Mouse (Mus musculus) liver, embryonic 14.5 days (tissue): ENCODE measurements at regions not wholly inside any gene's neighbourhood (a gene's known extent, or its start where the extent isn't known, plus 50 kb on each side); places are given as distances from the start of the nearest gene placed in this dataset.

ENCODE experiments used
- ATAC-seq: fragments of 200-750 bp; cut with Nextera tagmentation; 2 replicates; pipeline ENCODE4 v1.8.0; 2017; ENCODE audit warnings: moderate number of reproducible peaks, mild to moderate bottlenecking, moderate library complexity; ENCODE audit not compliant: insufficient read depth
- DNase-seq, 3 experiments: peaks; one replicate each; pipeline ENCODE4 v3.0.0-alpha.2; 2012 to 2013; ENCODE audit warnings: low read depth in 3 of 3, low spot score in 3 of 3
- H3K27ac ChIP-seq: fragments of 300-500 bp; sonication (generic); 2 replicates; pipeline ENCODE4 v1.5.1; 2014; ENCODE audit warnings: moderate library complexity, mild to moderate bottlenecking, control low read depth, inconsistent platforms
- H3K27me3 ChIP-seq: fragments of 300-500 bp; sonication (generic); 2 replicates; pipeline ENCODE4 v1.6.1; 2014; ENCODE audit warnings: mild to moderate bottlenecking, low read length, moderate library complexity; ENCODE audit not compliant: control insufficient read depth, insufficient read depth
- H3K36me3 ChIP-seq: fragments of 300-500 bp; sonication (generic); replicated peaks from 2 replicates; pipeline ENCODE4 v1.6.1; 2014; ENCODE audit warnings: low read depth; ENCODE audit not compliant: control insufficient read depth, insufficient read depth
- H3K4me1 ChIP-seq, 2 experiments: fragments of 200-500 bp in 1 of 2; fragments of 300-500 bp in 1 of 2; sonication (generic) in 1 of 2; replicated peaks; 2 replicates each; pipeline ENCODE4 v1.6.1; 2012 to 2014; ENCODE audit warnings: antibody characterized with exemption in 1 of 2, inconsistent platforms in 1 of 2, low read length in 1 of 2; ENCODE audit not compliant: control insufficient read depth in 2 of 2, insufficient read depth in 2 of 2
- H3K4me2 ChIP-seq: fragments of 300-500 bp; sonication (generic); 2 replicates; pipeline ENCODE4 v1.6.1; 2014; ENCODE audit warnings: low read depth, mild to moderate bottlenecking, control low read depth, moderate library complexity
- H3K4me3 ChIP-seq, 2 experiments: fragments of 200-500 bp in 1 of 2; fragments of 300-500 bp in 1 of 2; sonication (generic) in 1 of 2; 2 replicates each; pipeline ENCODE4 v1.5.1; 2012 to 2014; ENCODE audit warnings: low read depth in 2 of 2, low read length in 2 of 2, mild to moderate bottlenecking in 2 of 2, control low read depth in 1 of 2, inconsistent platforms in 1 of 2, moderate library complexity in 1 of 2; ENCODE audit not compliant: insufficient read depth in 1 of 2
- H3K9ac ChIP-seq: fragments of 300-500 bp; sonication (generic); replicated peaks from 2 replicates; pipeline ENCODE4 v1.6.1; 2014; ENCODE audit warnings: mild to moderate bottlenecking, control low read depth, moderate library complexity
- H3K9me3 ChIP-seq: fragments of 300-500 bp; sonication (generic); 2 replicates; pipeline ENCODE4 v1.6.1; 2016; ENCODE audit warnings: low read length, mixed read lengths; ENCODE audit not compliant: control insufficient read depth
- CTCF ChIP-seq: IDR thresholded peaks from 2 replicates; pipeline ENCODE4 v1.5.1; 2016; ENCODE audit warnings: antibody characterized with exemption, low read depth, control low read depth
- EP300 ChIP-seq: IDR thresholded peaks from 2 replicates; pipeline ENCODE4 v1.6.1; 2016; ENCODE audit warnings: antibody characterized with exemption, low read depth
- WGBS: fragments of 180-500 bp; shearing (Covaris S2); extraction: QIAGEN DNeasy Blood & Tissue Kit; methylation state at CpG from one replicate; pipeline ENCODE4 v1.1.7; 2014; ENCODE audit not compliant: insufficient replicate concordance; 5-methylcytosine and 5-hydroxymethylcytosine counted together

DNA sequence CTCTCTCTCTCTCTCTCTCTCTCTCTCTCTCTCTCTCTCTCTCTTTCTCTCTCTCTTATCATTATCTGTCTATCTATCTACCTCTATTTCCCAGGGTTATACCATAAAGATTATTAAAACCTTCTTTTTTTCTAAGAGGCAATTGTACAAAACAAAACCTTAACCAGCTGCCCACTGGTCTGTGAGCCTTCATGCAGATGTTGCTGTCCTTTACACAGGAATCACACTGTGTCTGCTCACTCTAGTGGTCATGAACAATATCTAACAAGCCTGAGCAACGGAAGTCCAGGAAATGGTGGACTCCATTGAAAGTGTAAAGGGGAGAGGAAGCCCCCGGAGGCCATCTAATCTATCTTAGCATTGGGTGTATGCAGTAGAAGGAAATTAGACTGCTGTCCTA, 156.9 kb upstream of the Sox11 start:
- ATAC-seq (no peak), DNase-seq (no peak)
- no peaks in the 10 kb centered on the region for H3K27me3 ChIP-seq
- no peak overlapping the region for H3K9ac ChIP-seq
- WGBS: 8% methylated on average over 2 of the region's 2 CpGs
- H3K27ac ChIP-seq: no peak overlapping the region
- TF ChIP-seq CTCF (no peak), EP300 (no peak)
- no peaks in the 10 kb centered on the region for H3K4me1 ChIP-seq
- H3K4me3 ChIP-seq: no peak overlapping the region
- H3K9me3 ChIP-seq: no peaks in the 10 kb centered on the region
- no peak overlapping the region for H3K4me2 ChIP-seq
- H3K36me3 ChIP-seq: no peaks in the 10 kb centered on the region

DNA sequence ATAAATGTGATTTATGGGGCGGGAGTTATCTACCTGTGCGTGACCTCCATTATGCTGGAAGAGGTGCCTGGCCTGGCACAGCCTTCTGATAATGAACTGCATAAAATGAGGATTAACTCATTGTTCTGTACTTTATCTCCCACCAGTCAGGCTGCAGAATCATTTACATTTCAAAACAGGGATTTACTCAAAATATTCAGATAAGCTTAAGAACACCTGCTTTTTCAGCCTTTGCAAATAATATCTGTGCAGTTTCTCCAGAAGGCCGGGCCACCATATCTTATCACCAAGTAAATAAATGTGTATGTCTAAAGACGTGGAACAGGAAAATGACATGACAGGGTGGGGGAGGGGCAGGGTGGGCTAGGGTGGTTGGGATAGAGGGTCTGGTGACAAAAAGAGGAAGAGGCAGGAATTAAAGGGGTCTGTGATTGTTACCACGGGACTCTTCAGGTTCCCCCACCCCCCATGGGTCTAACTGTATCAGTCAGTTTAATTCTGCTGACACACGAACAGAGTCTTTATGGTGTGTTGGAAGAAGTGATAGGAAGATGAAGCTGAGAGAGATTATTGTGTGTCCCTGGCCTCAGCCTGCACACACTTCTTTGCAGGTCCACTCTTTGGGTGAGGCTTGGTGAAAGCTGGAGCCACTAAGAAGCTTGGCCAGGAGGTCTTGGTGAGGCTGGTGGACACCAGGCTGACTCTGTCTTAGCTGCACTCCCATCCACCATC, 154.6 kb upstream of the Sox11 start:
- no peak overlapping the region for H3K9ac ChIP-seq
- no peak overlapping the region for H3K4me2 ChIP-seq
- DNase-seq (no peak), ATAC-seq (no peak)
- WGBS: 36% methylated on average over 6 of the region's 6 CpGs
- no peaks in the 10 kb centered on the region for H3K9me3 ChIP-seq
- H3K27me3 ChIP-seq: no peaks in the 10 kb centered on the region
- no peaks in the 10 kb centered on the region for H3K4me1 ChIP-seq
- no peak overlapping the region for H3K27ac ChIP-seq
- H3K36me3 ChIP-seq: no peaks in the 10 kb centered on the region
- H3K4me3 ChIP-seq: no peak overlapping the region
- TF ChIP-seq EP300 (no peak), CTCF (no peak)

GRCm38 (mm10) chr12:27492270-27492669, 149.9 kb upstream of the Sox11 start:
- Histone ChIP-seq H3K27me3 (no peaks in the 10 kb centered on the region), H3K4me2 (no peak overlapping the region), H3K4me1 (no peaks in the 10 kb centered on the region), H3K9ac (no peak overlapping the region), H3K9me3 (no peaks in the 10 kb centered on the region), H3K27ac (no peak overlapping the region), H3K36me3 (no peaks in the 10 kb centered on the region), H3K4me3 (no peak overlapping the region)
- ATAC-seq (no peak), DNase-seq (no peak)
- 33% methylated on average over 2 of the region's 2 CpGs for WGBS
- no peak for TF ChIP-seq CTCF
- no peak for TF ChIP-seq EP300

- DNase-seq: no peak
- Histone ChIP-seq H3K27ac (no peak overlapping the region), H3K9ac (no peak overlapping the region), H3K27me3 (no peaks in the 10 kb centered on the region), H3K4me3 (no peak overlapping the region), H3K36me3 (no peaks in the 10 kb centered on the region), H3K4me1 (no peaks in the 10 kb centered on the region), H3K4me2 (no peak overlapping the region), H3K9me3 (no peaks in the 10 kb centered on the region)
- TF ChIP-seq EP300 (no peak), CTCF (no peak)
- ATAC-seq: no peak
Measured at GRCm38 (mm10) chr12:27481230-27481629, 138.9 kb upstream of the Sox11 start.

- TF ChIP-seq CTCF (no peak), EP300 (no peak)
- WGBS: 68% methylated on average over 7 of the region's 7 CpGs
- no peaks in the 10 kb centered on the region for H3K4me1 ChIP-seq
- no peaks in the 10 kb centered on the region for H3K27me3 ChIP-seq
- ATAC-seq (no peak), DNase-seq (no peak)
- H3K36me3 ChIP-seq: no peaks in the 10 kb centered on the region
- H3K9ac ChIP-seq: no peak overlapping the region
- no peak overlapping the region for H3K4me2 ChIP-seq
- H3K4me3 ChIP-seq: no peak overlapping the region
- no peak overlapping the region for H3K27ac ChIP-seq
- no peaks in the 10 kb centered on the region for H3K9me3 ChIP-seq
Measured at GRCm38 (mm10) chr12:27479601-27480001, 137.2 kb upstream of the Sox11 start.
